Mouse (Mus musculus) ES-E14 (cell line): Measurements from ENCODE around the gene Neto2.

Experiments
- CHD2 ChIP-seq: IDR thresholded peaks from 2 replicates; pipeline ENCODE4 v1.6.1; 2014; ENCODE audit warnings: mild to moderate bottlenecking, low read depth, low read length, inconsistent platforms
- HCFC1 ChIP-seq: IDR thresholded peaks from 2 replicates; pipeline ENCODE4 v1.6.1; 2012; ENCODE audit warnings: low read length, inconsistent platforms, borderline replicate concordance; ENCODE audit not compliant: insufficient read depth
- MAFK ChIP-seq: IDR thresholded peaks from 2 replicates; pipeline ENCODE4 v1.6.1; 2014; ENCODE audit warnings: mild to moderate bottlenecking, low read depth, low read length, inconsistent platforms; ENCODE audit not compliant: insufficient read depth
- ZC3H11A ChIP-seq: IDR thresholded peaks from 2 replicates; pipeline ENCODE4 v1.6.1; 2012; ENCODE audit warnings: low read depth, mild to moderate bottlenecking, inconsistent platforms, low read length, borderline replicate concordance
- ZNF384 ChIP-seq: IDR thresholded peaks from 2 replicates; pipeline ENCODE4 v1.6.1; 2012; ENCODE audit warnings: low read depth, low read length, inconsistent platforms

- TF ChIP-seq ZC3H11A (no peak), CHD2 (no peak), ZNF384 (no peak), HCFC1 (no peak), MAFK (no peak)
Observed at GRCm38 (mm10) chr8:85593324-85593723, 107.4 kb downstream of the Neto2 start.
